Mouse (Mus musculus): ENCODE data around the gene Kif21b. TPM values are rescaled to one million over a fixed set of nuclear protein-coding genes. Genes with fewer than 3 reads are reported as not detected.

Gene Kif21b
- total and polyA plus RNA-seq, 2 experiments from 2014 or later, result 26.8 to 144 TPM

- ATAC-seq, result no peak
- peaks cover 67% of the 10 kb centered on the region for H3K4me1 ChIP-seq (ENCODE audit: insufficient read depth, low read length)
- DNase-seq (ENCODE audit: low spot score), result peak; percentile 70
Observed at GRCm38 (mm10) chr1:136133570-136134240, 2.5 kb downstream of the Kif21b start.

GRCm38 (mm10) chr1:136134547-136134946 is 3.4 kb downstream of the Kif21b start:
- H3K4me2 ChIP-seq (ENCODE audit: low read depth, low read length), result peak overlapping the region; percentile 74
- no peak overlapping the region for H3K4me3 ChIP-seq (ENCODE audit: low read length)
- no peaks in the 10 kb centered on the region for H3K9me3 ChIP-seq (ENCODE audit: low read length)
- H3K27me3 ChIP-seq (ENCODE audit: insufficient read depth, low read length), result no peaks in the 10 kb centered on the region
- ATAC-seq (no peak), DNase-seq (ENCODE audit: low spot score) (no peak)
- TF ChIP-seq CTCF (IDR thresholded peaks at IDR 0.05; ENCODE audit: low read depth), result no peak
- peak overlapping the region; percentile 96; the same call in 1 of the 2 replicates for H3K27ac ChIP-seq
- 52% methylated on average over 2 of the region's 2 CpGs for WGBS
- H3K9ac ChIP-seq (replicated peaks; ENCODE audit: low read length), result peak overlapping the region; percentile 88; the same call in 1 of the 2 replicates
- H3K4me1 ChIP-seq (ENCODE audit: insufficient read depth, low read length), result peaks cover 69% of the 10 kb centered on the region
- H3K36me3 ChIP-seq (ENCODE audit: insufficient read depth, low read length), result no peaks in the 10 kb centered on the region

More at GRCm38 (mm10) chr1:136133570-136134240, 2.5 kb downstream of the Kif21b start:
- peak overlapping the region; percentile 88 for H3K9ac ChIP-seq (replicated peaks; ENCODE audit: low read length)
- 22% methylated on average over 13 of the region's 13 CpGs for WGBS
- H3K9me3 ChIP-seq (ENCODE audit: low read length), result no peaks in the 10 kb centered on the region
- peak overlapping the region; percentile 74 for H3K4me2 ChIP-seq (ENCODE audit: low read depth, low read length)
- H3K4me3 ChIP-seq (ENCODE audit: low read length), result peak overlapping the region; percentile 77
- H3K36me3 ChIP-seq (ENCODE audit: insufficient read depth, low read length), result no peaks in the 10 kb centered on the region
- H3K27ac ChIP-seq, result peak overlapping the region; percentile 96
- H3K27me3 ChIP-seq (ENCODE audit: insufficient read depth, low read length), result no peaks in the 10 kb centered on the region
- TF ChIP-seq CTCF (IDR thresholded peaks at IDR 0.05; ENCODE audit: low read depth), result no peak

GRCm38 (mm10) chr1:136135046-136135445 is 3.9 kb downstream of the Kif21b start:
- H3K4me3 ChIP-seq (ENCODE audit: low read length), result no peak overlapping the region

GRCm38 (mm10) chr1:136135777-136136444 is 4.7 kb downstream of the Kif21b start:
- no peak for TF ChIP-seq CTCF (IDR thresholded peaks at IDR 0.05; ENCODE audit: low read depth)
- H3K27me3 ChIP-seq (ENCODE audit: insufficient read depth, low read length), result no peaks in the 10 kb centered on the region
- DNase-seq (ENCODE audit: low spot score) (no peak), ATAC-seq (no peak)
- peak overlapping the region; percentile 74 for H3K4me2 ChIP-seq (ENCODE audit: low read depth, low read length)
- H3K27ac ChIP-seq, result 0 out of 2 replicates have a peak overlapping the region, but pooled peaks have one; percentile 8
- H3K9me3 ChIP-seq (ENCODE audit: low read length), result no peaks in the 10 kb centered on the region
- WGBS, result 66% methylated on average over 6 of the region's 6 CpGs
- H3K36me3 ChIP-seq (ENCODE audit: insufficient read depth, low read length), result no peaks in the 10 kb centered on the region
- no peak overlapping the region for H3K4me3 ChIP-seq (ENCODE audit: low read length)
- 0 out of 2 replicates have a peak overlapping the region, but pooled peaks have one; percentile 2 for H3K9ac ChIP-seq (replicated peaks; ENCODE audit: low read length)
- H3K4me1 ChIP-seq (ENCODE audit: insufficient read depth, low read length), result peaks cover 67% of the 10 kb centered on the region

More at GRCm38 (mm10) chr1:136135046-136135445, 3.9 kb downstream of the Kif21b start:
- H3K4me1 ChIP-seq (ENCODE audit: insufficient read depth, low read length), result peaks cover 68% of the 10 kb centered on the region
- no peaks in the 10 kb centered on the region for H3K9me3 ChIP-seq (ENCODE audit: low read length)
- no peaks in the 10 kb centered on the region for H3K36me3 ChIP-seq (ENCODE audit: insufficient read depth, low read length)
- peak overlapping the region; percentile 74 for H3K4me2 ChIP-seq (ENCODE audit: low read depth, low read length)
- TF ChIP-seq CTCF (IDR thresholded peaks at IDR 0.05; ENCODE audit: low read depth), result no peak
- ATAC-seq, result no peak
- no peak for DNase-seq (ENCODE audit: low spot score)
- H3K27me3 ChIP-seq (ENCODE audit: insufficient read depth, low read length), result no peaks in the 10 kb centered on the region
- H3K27ac ChIP-seq, result no peak overlapping the region
- H3K9ac ChIP-seq (replicated peaks; ENCODE audit: low read length), result no peak overlapping the region
- WGBS, result 52% methylated on average over 1 of the region's 1 CpGs

GRCm38 (mm10) chr1:136136547-136136946 is 5.4 kb downstream of the Kif21b start:
- no peaks in the 10 kb centered on the region for H3K36me3 ChIP-seq (ENCODE audit: insufficient read depth, low read length)
- H3K4me1 ChIP-seq (ENCODE audit: insufficient read depth, low read length), result peaks cover 73% of the 10 kb centered on the region
- H3K27ac ChIP-seq, result 0 out of 2 replicates have a peak overlapping the region, but pooled peaks have one; percentile 8
- peak overlapping the region; percentile 41; the same call in 1 of the 2 replicates for H3K4me2 ChIP-seq (ENCODE audit: low read depth, low read length)
- H3K4me3 ChIP-seq (ENCODE audit: low read length), result no peak overlapping the region
- no peaks in the 10 kb centered on the region for H3K9me3 ChIP-seq (ENCODE audit: low read length)
- WGBS, result 45% methylated on average over 4 of the region's 4 CpGs
- DNase-seq (ENCODE audit: low spot score) (no peak), ATAC-seq (no peak)
- TF ChIP-seq CTCF (IDR thresholded peaks at IDR 0.05; ENCODE audit: low read depth), result no peak
- H3K27me3 ChIP-seq (ENCODE audit: insufficient read depth, low read length), result no peaks in the 10 kb centered on the region
- 0 out of 2 replicates have a peak overlapping the region, but pooled peaks have one; percentile 4 for H3K9ac ChIP-seq (replicated peaks; ENCODE audit: low read length)

GRCm38 (mm10) chr1:136137071-136137531 is 5.9 kb downstream of the Kif21b start:
- 0 out of 2 replicates have a peak overlapping the region, but pooled peaks have one; percentile 4 for H3K9ac ChIP-seq (replicated peaks; ENCODE audit: low read length)
- WGBS, result 32% methylated on average over 7 of the region's 7 CpGs
- H3K4me2 ChIP-seq (ENCODE audit: low read depth, low read length), result peak overlapping the region; percentile 41
- TF ChIP-seq CTCF (IDR thresholded peaks at IDR 0.05; ENCODE audit: low read depth), result no peak
- H3K27me3 ChIP-seq (ENCODE audit: insufficient read depth, low read length), result no peaks in the 10 kb centered on the region
- no peaks in the 10 kb centered on the region for H3K36me3 ChIP-seq (ENCODE audit: insufficient read depth, low read length)
- no peak for ATAC-seq
- no peaks in the 10 kb centered on the region for H3K9me3 ChIP-seq (ENCODE audit: low read length)
- H3K4me1 ChIP-seq (ENCODE audit: insufficient read depth, low read length), result peaks cover 78% of the 10 kb centered on the region
- H3K4me3 ChIP-seq (ENCODE audit: low read length), result no peak overlapping the region; the same call in 1 of the 2 replicates
- peak overlapping the region; percentile 48 for H3K27ac ChIP-seq
- DNase-seq (ENCODE audit: low spot score), result no peak

Data from hindbrain, postnatal 0 days (tissue).